22 mouse cellular contexts compared by ENCODE assay signal in genomic region chr14:11866416-11866815, GRCm38 (mm10).
DNase-seq lines count a peak whose midpoint lies in the region; ATAC-seq and TF ChIP-seq lines count a peak whose summit lies in the region.
"Had no signal": no experiment of that assay in that cellular context is flagged by ENCODE, and none has a peak within 500 bp of the region (broad histone marks: within the 10 kb centered on the region; RNA-seq: fewer than 3 reads in every experiment).

No protein-coding gene starts in this region.

- H3K9me3 ChIP-seq in liver, embryonic 11.5 days (ENCODE audit: control insufficient read depth, low read length), result no peaks in the 10 kb centered on the region
- H3K9me3 ChIP-seq: embryonic facial prominence, embryonic 15.5 days; heart, embryonic 12.5 days; limb, embryonic 10.5 days had no signal

- ATAC-seq in liver, embryonic 11.5 days (replicated peaks; ENCODE audit: low FRiP score), result no peak
- ATAC-seq: activated CD4-positive, CD25-positive, alpha-beta regulatory T cell, adult 4 months; forebrain, embryonic 14.5 days; liver, postnatal 0 days; lung, postnatal 0 days had no signal

- H3K4me2 ChIP-seq in liver, embryonic 11.5 days, result no peak overlapping the region
- H3K4me2 ChIP-seq: embryonic facial prominence, embryonic 15.5 days; heart, embryonic 12.5 days; hindbrain, embryonic 14.5 days; midbrain, embryonic 11.5 days had no signal

- H3K4me1 ChIP-seq in liver, adult 2 months (ENCODE audit: control insufficient read depth, insufficient read depth, low read length), result peaks cover 11% of the 10 kb centered on the region
- no peaks in the 10 kb centered on the region for H3K4me1 ChIP-seq in liver, embryonic 11.5 days (replicated peaks; ENCODE audit: control insufficient read depth, insufficient read depth, low read length)

- no peak overlapping the region for H3K9ac ChIP-seq in liver, adult 2 months (ENCODE audit: low read depth, low read length)
- H3K9ac ChIP-seq in liver, embryonic 11.5 days (ENCODE audit: low read depth, low read length), result no peak overlapping the region
- H3K9ac ChIP-seq: embryonic facial prominence, embryonic 15.5 days; heart, embryonic 12.5 days; hindbrain, embryonic 14.5 days; liver, postnatal 0 days had no signal

- peaks cover 3% of the 10 kb centered on the region; the same call in 1 of the 2 replicates for H3K79me2 ChIP-seq in liver, adult 2 months (ENCODE audit: control insufficient read depth, insufficient read depth, low read length)

- H3K27me3 ChIP-seq in liver, adult 2 months (ENCODE audit: control insufficient read depth, insufficient read depth, low read length), result no peaks in the 10 kb centered on the region
- no peaks in the 10 kb centered on the region for H3K27me3 ChIP-seq in liver, embryonic 11.5 days (replicated peaks; ENCODE audit: control insufficient read depth, insufficient read depth, low read length)
- H3K27me3 ChIP-seq: embryonic facial prominence, embryonic 15.5 days; heart, embryonic 12.5 days had no signal

- H3K4me3 ChIP-seq in liver, adult 2 months (ENCODE audit: insufficient read depth, low read depth, low read length), result no peak overlapping the region
- H3K4me3 ChIP-seq in liver, embryonic 11.5 days (ENCODE audit: low read depth, low read length), result no peak overlapping the region
- H3K4me3 ChIP-seq: embryonic facial prominence, embryonic 15.5 days; heart, embryonic 12.5 days; layer of hippocampus, adult 2 months; limb, embryonic 10.5 days had no signal

- peak; percentile 41 to 61 for DNase-seq in adrenal gland, adult (ENCODE audit: inconsistent age in 2 of 2, low spot score in 1 of 2)
- no peak for DNase-seq in adrenal gland, postnatal 4 days (ENCODE audit: low spot score in 2 of 2)
- peak; percentile 98 for DNase-seq in heart, adult 11 months
- no peak for DNase-seq in heart, postnatal 4 days
- peak; percentile 64 for DNase-seq in kidney, adult 11 months
- DNase-seq in kidney, postnatal 4 days, result no peak
- DNase-seq in liver, adult 2 months (ENCODE audit: extremely low read depth, low read depth, low spot score), result peak; percentile 41
- no peak for DNase-seq in liver, embryonic 11.5 days (ENCODE audit: low spot score)
- DNase-seq: cerebellum, adult 9-10 months; gastrocnemius, postnatal 10 days; liver; liver, postnatal 0 days; thymus, postnatal 25 days had no signal

- no peaks in the 10 kb centered on the region for H3K36me3 ChIP-seq in liver, adult 2 months (ENCODE audit: control insufficient read depth, insufficient read depth, low read length)
- no peaks in the 10 kb centered on the region for H3K36me3 ChIP-seq in liver, embryonic 11.5 days (ENCODE audit: control insufficient read depth, insufficient read depth, low read length)
- H3K36me3 ChIP-seq: embryonic facial prominence, embryonic 15.5 days; heart, embryonic 12.5 days; limb, embryonic 10.5 days had no signal

- 78% methylated on average over 7 of the region's 7 CpGs for WGBS in liver, adult 2 months
- 83% methylated on average over 7 of the region's 7 CpGs for WGBS in liver, embryonic 11.5 days

- H3K27ac ChIP-seq in liver, adult 2 months (replicated peaks; ENCODE audit: insufficient read depth, low read depth, low read length), result no peak overlapping the region
- no peak overlapping the region for H3K27ac ChIP-seq in liver, embryonic 11.5 days (ENCODE audit: low read depth, low read length)
- H3K27ac ChIP-seq: embryonic facial prominence, embryonic 15.5 days; hindbrain, embryonic 14.5 days; layer of hippocampus, adult 2 months; limb, embryonic 10.5 days had no signal

- TF ChIP-seq POLR2A in liver, adult 2 months (IDR thresholded peaks at IDR 0.05; ENCODE audit: extremely low read depth, insufficient read depth, low read length), result no peak

- TF ChIP-seq CTCF in liver, adult 2 months (IDR thresholded peaks at IDR 0.05; ENCODE audit: low read depth, low read length), result no peak

Comparison
In these comparisons a context has a peak if more than half of its experiments do, and no peak if none do; other contexts are left out.
1. DNase-seq: peak in adrenal gland, adult (2 of 2), heart, adult 11 months (single experiment), kidney, adult 11 months (single experiment) and liver, adult 2 months (single experiment); none in adrenal gland, postnatal 4 days (0 of 2), heart, postnatal 4 days (single experiment), kidney, postnatal 4 days (0 of 2) and liver, embryonic 11.5 days (single experiment).